Mouse (Mus musculus): ENCODE measurements at regions not wholly inside any gene's neighbourhood (a gene's known extent, or its start where the extent isn't known, plus 50 kb on each side); places are given as distances from the start of the nearest gene placed in this dataset.
"Not testable (repeated sequence)": the region's sequence is repeated elsewhere in the genome, so short reads cannot be mapped to it uniquely, and the experiment has no call there.

- Histone ChIP-seq H3K27ac (ENCODE audit: control insufficient read depth, insufficient read depth, low read length) (no peak overlapping the region), H3K27me3 (ENCODE audit: control insufficient read depth, insufficient read depth, low read length) (no peaks in the 10 kb centered on the region), H3K36me3 (ENCODE audit: control insufficient read depth, insufficient read depth, low read length) (no peaks in the 10 kb centered on the region), H3K4me1 (replicated peaks; ENCODE audit: control insufficient read depth, insufficient read depth, low read length) (no peaks in the 10 kb centered on the region), H3K4me3 (ENCODE audit: control insufficient read depth, insufficient read depth, low read length) (no peak overlapping the region)
- TF ChIP-seq CTCF (IDR thresholded peaks at IDR 0.05; ENCODE audit: borderline replicate concordance, control insufficient read depth, extremely low read depth, insufficient read depth, low read length, poor library complexity) (no peak), POLR2A (IDR thresholded peaks at IDR 0.05; ENCODE audit: control insufficient read depth, extremely low read depth, insufficient read depth, low read length, poor library complexity) (no peak)
- DNase-seq, result no peak
- 88% methylated on average over 5 of the region's 5 CpGs for WGBS
Observed at GRCm38 (mm10) chr13:12912902-12913301, 92.3 kb downstream of the Prl2c2 start.

DNA sequence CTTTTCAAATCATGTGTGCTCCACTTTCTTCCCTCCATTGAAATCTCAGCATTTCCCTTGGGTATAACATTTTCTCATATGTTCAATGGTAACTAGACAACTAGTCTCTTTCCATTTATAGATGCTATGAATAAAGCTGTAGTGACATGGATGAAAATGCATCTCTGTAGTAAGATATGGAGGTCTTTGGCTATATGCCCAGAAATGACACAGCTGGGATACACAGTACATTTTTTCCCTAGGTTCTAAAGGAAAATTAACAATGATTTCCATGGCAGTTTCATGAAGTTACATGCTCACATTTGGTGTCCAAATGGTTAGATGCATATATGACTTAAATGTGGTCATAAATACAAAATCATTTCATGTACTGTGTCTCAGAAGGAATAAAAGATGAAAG, 99.0 kb downstream of the Prl2c2 start:
- Histone ChIP-seq H3K36me3 (ENCODE audit: control insufficient read depth, insufficient read depth, low read length) (no peaks in the 10 kb centered on the region), H3K27ac (ENCODE audit: control insufficient read depth, insufficient read depth, low read length) (no peak overlapping the region), H3K4me1 (replicated peaks; ENCODE audit: control insufficient read depth, insufficient read depth, low read length) (no peaks in the 10 kb centered on the region), H3K27me3 (ENCODE audit: control insufficient read depth, insufficient read depth, low read length) (no peaks in the 10 kb centered on the region), H3K4me3 (ENCODE audit: control insufficient read depth, insufficient read depth, low read length) (no peak overlapping the region)
- no peak for TF ChIP-seq POLR2A (IDR thresholded peaks at IDR 0.05; ENCODE audit: control insufficient read depth, extremely low read depth, insufficient read depth, low read length, poor library complexity)
- no peak for TF ChIP-seq CTCF (IDR thresholded peaks at IDR 0.05; ENCODE audit: borderline replicate concordance, control insufficient read depth, extremely low read depth, insufficient read depth, low read length, poor library complexity)
- no peak for DNase-seq

DNA sequence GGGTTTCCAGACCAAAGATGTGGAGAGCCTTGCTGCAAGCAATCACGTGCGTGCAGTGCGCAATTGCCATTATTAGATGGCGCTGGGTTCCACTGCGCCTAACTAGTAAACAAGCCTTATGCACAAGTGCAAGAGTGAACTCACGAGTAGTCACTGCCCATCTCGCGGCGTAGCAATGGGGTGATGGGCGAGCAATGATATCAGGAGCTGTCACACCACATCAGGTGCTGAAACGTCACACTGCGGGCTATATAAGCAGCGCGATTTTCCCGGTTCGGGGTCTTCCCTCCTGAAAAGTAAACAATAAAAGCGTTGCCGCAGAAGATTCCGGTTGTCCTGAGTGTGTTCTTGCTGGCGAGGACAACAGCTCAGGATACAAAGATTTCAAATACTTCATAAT, 89.8 kb upstream of the Prl2c3 start:
- not testable (repeated sequence) for H3K4me3 ChIP-seq (ENCODE audit: control insufficient read depth, insufficient read depth, low read length); H3K27ac ChIP-seq (ENCODE audit: control insufficient read depth, insufficient read depth, low read length); H3K27me3 ChIP-seq (ENCODE audit: control insufficient read depth, insufficient read depth, low read length); H3K4me1 ChIP-seq (replicated peaks; ENCODE audit: control insufficient read depth, insufficient read depth, low read length); DNase-seq; H3K36me3 ChIP-seq (ENCODE audit: control insufficient read depth, insufficient read depth, low read length)
- WGBS, result 92% methylated on average over 20 of the region's 20 CpGs

DNA sequence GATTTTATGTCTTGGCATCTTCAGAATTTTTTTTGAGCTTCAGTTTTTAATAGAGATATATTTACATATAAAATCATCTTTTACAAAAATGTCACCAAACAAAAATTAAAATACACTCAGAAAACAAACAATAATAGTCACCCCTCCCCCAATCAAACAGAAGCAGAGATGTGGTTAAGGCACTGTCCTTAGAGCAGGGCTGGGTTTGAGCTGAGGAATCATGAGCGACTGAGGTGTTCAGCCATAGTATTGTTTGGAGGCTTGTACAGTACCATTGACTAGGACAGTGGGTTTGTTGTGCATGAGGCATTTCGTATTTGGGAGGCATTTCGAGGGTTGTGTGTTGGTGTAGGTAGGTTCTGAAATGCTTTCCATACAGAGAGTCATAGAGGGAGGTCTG, 79.6 kb upstream of the Prl2c3 start:
- H3K27me3 ChIP-seq (ENCODE audit: control insufficient read depth, insufficient read depth, low read length); DNase-seq; H3K36me3 ChIP-seq (ENCODE audit: control insufficient read depth, insufficient read depth, low read length); H3K27ac ChIP-seq (ENCODE audit: control insufficient read depth, insufficient read depth, low read length); H3K4me3 ChIP-seq (ENCODE audit: control insufficient read depth, insufficient read depth, low read length); H3K4me1 ChIP-seq (replicated peaks; ENCODE audit: control insufficient read depth, insufficient read depth, low read length): not testable (repeated sequence)
- 87% methylated on average over 3 of the region's 3 CpGs for WGBS

- not testable (repeated sequence) for H3K36me3 ChIP-seq (ENCODE audit: control insufficient read depth, insufficient read depth, low read length); H3K4me1 ChIP-seq (replicated peaks; ENCODE audit: control insufficient read depth, insufficient read depth, low read length); H3K27me3 ChIP-seq (ENCODE audit: control insufficient read depth, insufficient read depth, low read length); DNase-seq; H3K4me3 ChIP-seq (ENCODE audit: control insufficient read depth, insufficient read depth, low read length); H3K27ac ChIP-seq (ENCODE audit: control insufficient read depth, insufficient read depth, low read length)
- 90% methylated on average over 1 of the region's 1 CpGs for WGBS
Observed at GRCm38 (mm10) chr13:12864946-12865345, 65.1 kb upstream of the Prl2c3 start.

GRCm38 (mm10) chr13:12864263-12864662, 64.4 kb upstream of the Prl2c3 start:
- DNase-seq, result no peak
- no peak overlapping the region for H3K27ac ChIP-seq (ENCODE audit: control insufficient read depth, insufficient read depth, low read length)
- no peak for TF ChIP-seq POLR2A (IDR thresholded peaks at IDR 0.05; ENCODE audit: control insufficient read depth, extremely low read depth, insufficient read depth, low read length, poor library complexity)
- no peak for TF ChIP-seq CTCF (IDR thresholded peaks at IDR 0.05; ENCODE audit: borderline replicate concordance, control insufficient read depth, extremely low read depth, insufficient read depth, low read length, poor library complexity)
- H3K36me3 ChIP-seq (ENCODE audit: control insufficient read depth, insufficient read depth, low read length), result no peaks in the 10 kb centered on the region
- H3K4me3 ChIP-seq (ENCODE audit: control insufficient read depth, insufficient read depth, low read length), result no peak overlapping the region
- no peaks in the 10 kb centered on the region for H3K27me3 ChIP-seq (ENCODE audit: control insufficient read depth, insufficient read depth, low read length)
- H3K4me1 ChIP-seq (replicated peaks; ENCODE audit: control insufficient read depth, insufficient read depth, low read length), result no peaks in the 10 kb centered on the region

GRCm38 (mm10) chr13:12863542-12863941, 63.7 kb upstream of the Prl2c3 start:
- DNase-seq; H3K4me1 ChIP-seq (replicated peaks; ENCODE audit: control insufficient read depth, insufficient read depth, low read length): not testable (repeated sequence)
- 87% methylated on average over 7 of the region's 7 CpGs for WGBS

GRCm38 (mm10) chr13:12860954-12861353, 61.1 kb upstream of the Prl2c3 start:
- not testable (repeated sequence) for H3K27me3 ChIP-seq (ENCODE audit: control insufficient read depth, insufficient read depth, low read length); H3K4me1 ChIP-seq (replicated peaks; ENCODE audit: control insufficient read depth, insufficient read depth, low read length); H3K36me3 ChIP-seq (ENCODE audit: control insufficient read depth, insufficient read depth, low read length); H3K27ac ChIP-seq (ENCODE audit: control insufficient read depth, insufficient read depth, low read length); H3K4me3 ChIP-seq (ENCODE audit: control insufficient read depth, insufficient read depth, low read length); DNase-seq
- WGBS, result 97% methylated on average over 16 of the region's 17 CpGs

More at GRCm38 (mm10) chr13:12863542-12863941, 63.7 kb upstream of the Prl2c3 start:
- H3K4me3 ChIP-seq (ENCODE audit: control insufficient read depth, insufficient read depth, low read length); H3K36me3 ChIP-seq (ENCODE audit: control insufficient read depth, insufficient read depth, low read length); H3K27me3 ChIP-seq (ENCODE audit: control insufficient read depth, insufficient read depth, low read length); H3K27ac ChIP-seq (ENCODE audit: control insufficient read depth, insufficient read depth, low read length): not testable (repeated sequence)

- H3K27ac ChIP-seq (ENCODE audit: control insufficient read depth, insufficient read depth, low read length); DNase-seq; H3K36me3 ChIP-seq (ENCODE audit: control insufficient read depth, insufficient read depth, low read length); H3K4me1 ChIP-seq (replicated peaks; ENCODE audit: control insufficient read depth, insufficient read depth, low read length); H3K4me3 ChIP-seq (ENCODE audit: control insufficient read depth, insufficient read depth, low read length); H3K27me3 ChIP-seq (ENCODE audit: control insufficient read depth, insufficient read depth, low read length): not testable (repeated sequence)
- WGBS, result 97% methylated on average over 19 of the region's 19 CpGs
Observed at GRCm38 (mm10) chr13:12859930-12860329, 60.1 kb upstream of the Prl2c3 start.
